Mouse (Mus musculus) kidney, adult 2 months (tissue): ENCODE measurements at regions not wholly inside any gene's neighbourhood (a gene's known extent, or its start where the extent isn't known, plus 50 kb on each side); places are given as distances from the start of the nearest gene placed in this dataset.

Experiments used
- CTCF ChIP-seq: fragments of 200-500 bp; conservative IDR thresholded peaks from 2 replicates; pipeline ENCODE4 v1.5.1; 2011; ENCODE audit warnings: low read depth, mild to moderate bottlenecking, control low read depth, low read length, moderate library complexity, mixed read lengths; ENCODE audit not compliant: insufficient read depth, insufficient read length
- POLR2A ChIP-seq: fragments of 200-500 bp; IDR thresholded peaks from one replicate; pipeline ENCODE4 v1.6.1; 2011; ENCODE audit warnings: low read depth, low read length, control low read depth

DNA sequence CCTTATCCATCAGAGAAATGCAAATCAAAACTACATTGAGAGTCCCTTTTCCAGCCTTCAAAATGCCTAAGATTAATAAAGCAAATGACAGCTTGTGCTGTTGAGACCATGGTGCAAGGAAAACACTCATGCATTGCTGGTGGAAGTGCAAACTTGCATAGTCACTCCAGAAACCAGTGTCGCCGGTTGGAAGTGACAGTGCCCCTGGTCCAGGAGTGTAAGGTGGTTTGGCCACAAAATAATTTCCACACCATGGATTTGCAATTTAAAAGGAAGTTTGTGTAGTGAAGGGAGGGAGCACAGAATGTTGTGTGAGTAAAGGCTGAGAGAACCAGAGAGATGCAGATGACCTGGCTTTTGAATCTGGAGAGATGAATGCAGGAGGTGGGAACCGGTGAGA, 52.4 kb upstream of the Mad2l1 start:
- no peak for TF ChIP-seq POLR2A
- no peak for TF ChIP-seq CTCF
